Mouse (Mus musculus): ENCODE measurements around the gene Lpcat3.

Lpcat3 gene

DNA sequence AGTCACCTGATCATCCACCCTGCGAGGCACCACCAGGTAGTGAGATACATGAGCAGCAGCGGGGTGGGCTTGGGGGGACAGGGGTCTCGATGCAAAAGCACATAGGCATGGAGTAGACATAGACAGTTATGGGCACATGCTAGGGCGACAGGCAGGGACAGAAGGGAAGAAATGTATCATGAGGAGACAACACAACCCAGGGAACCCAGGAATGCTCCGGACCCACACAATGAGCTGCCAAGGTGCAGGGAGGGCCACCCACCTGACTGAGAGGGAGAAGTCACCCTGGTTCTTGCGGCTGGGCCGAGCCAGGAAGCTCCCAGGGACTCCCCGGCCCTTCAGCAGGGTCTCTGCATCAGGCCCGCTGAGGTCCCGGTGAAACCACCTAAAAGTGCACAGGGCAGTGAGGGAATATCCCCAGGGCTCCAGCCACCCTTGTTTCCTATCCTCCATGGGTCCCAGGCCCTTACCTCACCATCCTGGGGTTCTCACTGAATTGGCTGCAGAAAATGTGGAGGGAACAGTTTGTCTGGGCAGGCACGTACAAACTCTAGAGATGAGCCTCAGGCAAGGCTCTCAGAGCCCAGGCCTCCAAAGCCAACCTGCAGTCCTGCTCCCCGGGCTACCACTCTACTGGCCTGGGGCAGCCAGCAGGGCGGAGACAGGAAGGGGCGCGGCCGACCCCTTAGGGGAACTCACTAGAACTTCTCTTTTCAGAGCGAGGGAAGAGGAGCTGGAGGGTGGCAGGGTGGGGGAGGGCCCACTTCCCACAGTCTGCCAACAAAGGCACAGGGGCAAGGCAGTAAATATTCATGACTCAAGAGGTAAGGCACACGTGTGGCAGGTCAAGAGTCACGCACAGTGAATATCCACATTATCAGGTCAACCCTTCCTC, 69.9 kb downstream of the Lpcat3 start:
- peak; percentile 39 for DNase-seq (ENCODE audit: extremely low read depth, insufficient read length, low spot score)

DNA sequence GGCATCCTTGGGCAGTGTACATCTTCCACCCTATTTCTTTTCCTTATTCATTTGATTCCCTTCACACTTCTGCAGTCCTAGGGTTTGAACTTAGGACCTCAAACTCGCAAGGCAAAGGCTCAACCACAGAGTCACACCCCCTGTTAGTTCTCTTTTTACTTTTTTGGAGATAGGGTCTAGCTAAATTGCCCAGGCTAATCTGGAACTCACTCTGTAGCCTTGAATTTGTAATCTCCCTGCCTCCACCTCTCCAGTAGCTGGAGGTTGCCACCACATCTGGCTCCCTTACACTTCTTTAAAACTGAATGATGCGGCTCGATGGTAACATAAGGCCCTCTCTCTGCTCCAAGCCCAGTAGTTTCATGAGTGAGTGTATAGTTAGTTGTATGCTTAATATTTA, 71.6 kb downstream of the Lpcat3 start:
- DNase-seq (ENCODE audit: extremely low read depth, insufficient read length, low spot score): no peak

DNA sequence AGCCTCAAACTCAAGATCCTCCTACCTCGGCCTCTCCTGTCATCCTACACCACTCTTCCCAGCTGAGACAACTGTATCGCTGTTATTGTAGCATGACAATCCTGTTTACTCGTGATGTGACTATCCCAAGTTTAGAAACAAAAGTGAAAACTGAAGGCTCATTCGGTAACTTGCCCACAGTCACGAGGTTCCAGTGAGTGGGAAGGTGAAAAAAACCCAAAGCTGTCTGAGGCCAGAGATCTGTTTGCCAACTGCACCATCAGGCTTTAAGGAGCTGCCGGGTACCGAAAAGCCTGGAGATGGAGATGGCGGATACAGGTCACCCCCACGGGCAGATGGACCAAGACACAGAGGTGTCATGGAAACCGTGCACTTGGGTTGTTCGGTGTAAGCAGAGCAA, 74.2 kb downstream of the Lpcat3 start:
- no peak for DNase-seq (ENCODE audit: extremely low read depth, insufficient read length, low spot score)

DNA sequence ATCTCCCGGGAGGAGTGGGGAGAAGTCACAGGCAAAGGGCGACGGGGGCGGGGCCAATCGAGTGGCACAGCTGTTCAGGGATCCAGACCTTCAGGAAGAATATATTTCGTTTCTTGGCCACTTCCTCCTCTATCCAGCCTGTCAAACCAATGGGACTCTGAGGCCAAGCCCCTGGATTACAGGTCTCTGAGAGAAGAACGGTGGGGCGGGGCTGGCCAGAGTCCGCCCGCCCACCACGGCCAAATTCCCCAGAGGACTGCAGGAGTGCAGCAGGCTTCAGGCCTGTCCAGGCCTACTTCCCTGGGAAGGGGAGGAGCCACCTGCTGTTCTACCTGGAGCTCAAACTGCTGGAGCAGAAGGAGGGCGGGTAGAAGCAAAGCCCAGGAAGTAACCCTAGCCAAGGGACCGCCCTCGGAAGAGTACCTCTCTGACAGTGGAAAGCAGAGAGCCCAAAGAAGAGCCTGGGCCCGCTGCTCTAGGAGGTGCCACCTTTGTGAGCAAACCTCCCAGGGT, 75.7 kb downstream of the Lpcat3 start, which contains the start of gene Ptpn6:
Ptpn6 (minus strand) TSS at position 204 of the 513 bp plus-strand sequence.
- DNase-seq (ENCODE audit: extremely low read depth, insufficient read length, low spot score): peak; percentile 46

DNA sequence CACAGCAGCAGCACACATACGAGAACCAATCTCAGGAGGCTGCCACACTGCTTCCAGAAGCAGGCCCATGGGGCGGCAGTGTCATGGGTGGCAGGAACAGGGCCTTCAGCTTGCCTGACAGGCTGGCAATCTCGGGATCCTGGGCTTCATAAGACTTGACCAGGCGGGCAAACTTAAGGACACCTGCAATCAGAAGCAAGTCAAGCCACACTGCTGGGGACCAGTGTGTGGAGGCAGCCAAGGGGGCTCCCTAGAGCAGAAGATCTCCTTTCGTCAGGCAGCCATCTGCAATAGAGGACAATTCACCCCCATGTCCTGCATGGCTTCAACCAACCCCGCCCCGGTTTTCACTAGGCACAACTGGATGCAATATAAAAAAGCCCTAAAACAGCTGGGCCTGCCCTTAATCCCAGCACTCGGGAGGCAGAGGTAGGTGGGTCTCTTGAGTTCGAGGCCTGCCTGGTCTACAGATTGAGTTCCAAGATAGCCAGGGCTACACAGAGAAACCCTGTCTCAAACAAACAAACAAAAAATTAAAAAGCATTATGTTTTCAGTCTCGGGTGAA, 76.5 kb downstream of the Lpcat3 start:
- DNase-seq (ENCODE audit: extremely low read depth, insufficient read length, low spot score): no peak

DNA sequence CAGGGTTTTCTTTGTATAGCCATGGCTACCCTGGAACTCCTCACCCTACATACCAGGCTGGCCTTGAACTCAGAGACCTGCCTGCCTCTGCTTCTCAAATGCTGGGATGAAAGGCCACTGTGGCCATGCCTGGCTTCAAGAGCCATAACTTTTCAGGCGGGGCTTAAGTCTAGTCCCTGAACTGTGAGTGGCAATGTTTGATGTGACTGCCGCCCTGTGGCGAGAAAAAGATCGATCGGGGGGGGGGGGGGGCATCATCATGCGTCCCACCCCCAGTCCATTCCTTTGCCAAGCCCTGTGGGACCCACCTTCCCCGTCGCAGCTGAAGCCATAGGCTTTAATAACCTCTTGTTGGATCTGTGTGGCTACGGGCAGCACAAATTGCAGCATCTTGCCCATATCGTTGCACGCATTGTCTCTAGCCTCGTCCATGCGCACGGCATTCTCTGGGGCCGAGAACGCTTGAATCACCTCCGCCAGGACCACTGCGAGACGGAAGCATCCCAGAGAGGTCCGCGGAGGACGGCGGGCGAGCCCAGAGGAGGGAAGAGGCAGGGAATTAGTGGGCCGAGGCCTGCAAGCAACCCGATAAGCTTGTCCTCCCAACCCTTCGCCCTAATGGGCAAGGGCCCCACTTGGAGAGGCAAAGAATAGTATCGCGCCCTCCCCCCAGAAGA, 77.5 kb downstream of the Lpcat3 start:
- no peak for DNase-seq (ENCODE audit: extremely low read depth, insufficient read length, low spot score)

DNA sequence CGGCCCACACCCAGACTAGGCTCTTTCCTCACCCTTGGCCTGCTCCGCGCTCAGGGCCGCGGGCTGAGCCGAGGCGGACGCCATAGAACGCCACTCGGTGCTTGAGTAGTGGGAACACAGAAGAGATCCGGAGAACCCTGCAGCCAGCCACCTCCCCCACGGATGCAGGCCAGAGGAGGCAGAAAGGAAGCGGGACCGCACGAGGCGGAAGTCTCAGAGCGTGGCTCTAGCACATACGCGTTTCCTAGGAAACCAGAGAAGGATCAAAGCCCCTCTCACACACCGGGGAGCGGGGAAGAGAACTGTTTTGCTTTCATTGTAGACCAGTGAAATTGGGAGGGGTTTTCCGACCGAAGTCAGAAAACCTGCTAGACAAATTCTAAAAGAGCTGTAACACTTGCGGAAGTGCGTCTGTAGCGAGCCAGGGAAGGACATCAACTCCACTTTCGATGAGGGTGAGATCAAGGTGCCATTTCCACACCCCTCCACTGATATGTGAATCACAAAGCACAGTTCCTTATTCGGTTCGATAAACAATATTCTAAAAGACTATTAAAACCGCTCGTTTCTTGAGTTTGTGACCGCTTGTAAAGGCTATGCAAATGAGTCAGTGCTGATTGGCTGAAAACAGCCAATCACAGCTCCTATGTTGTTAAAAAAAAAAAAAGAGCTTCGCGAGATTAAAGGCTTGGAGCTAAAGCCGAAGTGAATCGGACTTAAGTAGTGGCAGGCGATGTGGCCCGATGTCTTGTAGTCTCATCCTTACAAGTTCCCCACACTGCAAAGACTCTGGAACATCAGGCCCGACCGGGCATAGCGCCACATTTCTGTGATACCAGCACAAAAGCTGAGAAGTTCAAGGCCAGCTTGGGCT, 78.3 kb downstream of the Lpcat3 start, which contains the start of gene Grcc10:
Grcc10 (minus strand) TSS at position 487 of the 874 bp plus-strand sequence.
- peak; percentile 88 for DNase-seq (ENCODE audit: extremely low read depth, insufficient read length, low spot score)

DNA sequence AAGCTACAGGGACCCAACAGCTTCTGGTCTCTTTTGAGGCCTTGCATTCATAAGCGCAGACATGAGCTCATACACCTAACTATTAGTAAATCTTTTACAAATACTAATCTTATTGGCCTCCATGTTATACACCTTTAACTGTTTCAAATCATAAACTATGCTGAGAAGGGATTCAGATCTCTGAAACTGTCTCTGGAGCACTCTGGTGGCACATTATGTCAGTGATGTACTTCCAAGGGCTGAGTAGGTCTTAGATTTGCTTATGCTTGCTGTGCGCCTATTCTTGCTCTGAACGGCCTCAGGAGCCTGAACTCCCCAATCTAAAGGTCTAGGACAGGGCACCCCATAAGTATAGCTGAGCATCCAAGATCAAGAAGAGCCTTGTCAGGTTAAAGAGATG, 79.0 kb downstream of the Lpcat3 start:
- DNase-seq (ENCODE audit: extremely low read depth, insufficient read length, low spot score): no peak

DNA sequence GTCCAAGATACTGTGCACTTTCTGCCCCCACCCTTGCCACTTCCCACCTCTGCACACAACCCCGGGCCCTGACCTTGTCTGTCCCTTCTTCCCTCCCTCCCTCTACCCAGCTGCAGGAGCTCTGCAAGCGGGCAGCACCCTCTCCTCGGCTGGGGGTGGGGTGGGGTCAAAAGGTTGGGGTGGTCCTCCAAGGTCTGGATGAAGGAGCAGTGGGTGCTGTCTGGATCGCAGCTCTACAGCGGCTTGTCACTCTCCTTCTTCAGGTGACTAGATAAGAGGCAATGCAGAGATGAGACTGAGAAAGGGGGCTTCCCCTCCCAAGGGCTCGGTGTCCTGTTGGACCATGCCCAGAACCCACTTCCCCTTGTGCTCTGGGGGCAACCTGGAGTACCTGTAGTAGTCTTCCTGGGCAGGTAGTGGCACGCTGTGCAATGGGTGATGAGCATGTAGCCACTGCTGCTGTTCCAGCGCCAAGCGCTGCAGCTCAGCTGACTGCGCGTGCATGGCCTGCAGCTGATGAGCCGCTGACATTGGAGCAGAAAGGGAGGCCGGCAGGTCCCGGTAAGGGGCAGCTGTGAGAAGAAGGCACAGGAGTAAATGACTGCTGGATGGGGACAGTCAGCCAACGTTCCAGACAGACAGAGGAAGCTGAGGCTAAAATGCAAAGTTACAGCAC, 80.2 kb downstream of the Lpcat3 start:
- no peak for DNase-seq (ENCODE audit: extremely low read depth, insufficient read length, low spot score)

DNA sequence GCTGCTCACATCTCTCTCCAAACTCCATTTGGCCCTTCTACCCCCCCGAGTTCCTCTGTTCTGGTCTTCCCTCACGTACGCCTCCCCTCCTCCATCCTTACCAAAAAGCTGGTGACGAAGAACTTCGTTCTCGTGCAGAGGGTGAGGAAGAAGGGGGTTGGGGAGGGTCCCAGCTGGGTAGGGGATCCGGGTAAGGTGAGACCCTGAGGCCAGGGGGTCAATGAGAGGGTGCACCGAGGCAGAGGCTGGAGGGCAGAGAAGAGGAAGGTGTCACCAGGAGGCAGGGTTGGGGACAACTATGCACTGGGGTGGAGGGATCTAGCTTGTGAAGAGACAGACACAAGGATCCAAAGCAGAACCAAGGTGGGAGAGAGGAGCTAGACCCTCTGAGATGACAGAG, 80.8 kb downstream of the Lpcat3 start:
- no peak for DNase-seq (ENCODE audit: extremely low read depth, insufficient read length, low spot score)

DNA sequence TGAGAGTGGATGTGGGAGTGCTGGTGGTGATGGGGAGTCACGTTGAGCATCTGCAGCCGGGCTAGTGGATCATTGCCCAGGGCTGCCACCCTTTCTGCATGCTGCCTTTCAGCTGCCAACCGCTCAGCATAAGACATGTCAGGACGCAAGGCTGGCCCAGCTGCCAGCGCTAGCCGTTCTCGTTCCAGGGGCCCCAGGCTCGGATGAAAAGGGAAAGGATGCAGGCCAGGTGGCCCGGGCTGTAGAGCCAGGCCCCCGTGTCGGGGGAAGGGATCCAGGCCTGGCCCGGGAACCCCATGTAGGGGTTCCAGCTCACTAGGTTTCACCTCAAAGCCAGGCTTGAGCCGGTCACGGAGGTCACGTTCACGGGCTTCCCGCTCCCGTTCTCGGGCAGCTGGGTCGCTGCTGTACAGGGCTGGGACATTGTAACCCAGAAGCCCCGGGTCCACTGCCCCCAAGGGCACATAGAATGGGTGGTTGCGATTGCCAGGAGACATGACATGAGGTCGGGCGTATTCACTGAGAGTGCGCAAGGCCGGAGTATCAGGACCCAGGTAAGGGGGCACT, 82.0 kb downstream of the Lpcat3 start:
- DNase-seq (ENCODE audit: extremely low read depth, insufficient read length, low spot score): no peak

DNA sequence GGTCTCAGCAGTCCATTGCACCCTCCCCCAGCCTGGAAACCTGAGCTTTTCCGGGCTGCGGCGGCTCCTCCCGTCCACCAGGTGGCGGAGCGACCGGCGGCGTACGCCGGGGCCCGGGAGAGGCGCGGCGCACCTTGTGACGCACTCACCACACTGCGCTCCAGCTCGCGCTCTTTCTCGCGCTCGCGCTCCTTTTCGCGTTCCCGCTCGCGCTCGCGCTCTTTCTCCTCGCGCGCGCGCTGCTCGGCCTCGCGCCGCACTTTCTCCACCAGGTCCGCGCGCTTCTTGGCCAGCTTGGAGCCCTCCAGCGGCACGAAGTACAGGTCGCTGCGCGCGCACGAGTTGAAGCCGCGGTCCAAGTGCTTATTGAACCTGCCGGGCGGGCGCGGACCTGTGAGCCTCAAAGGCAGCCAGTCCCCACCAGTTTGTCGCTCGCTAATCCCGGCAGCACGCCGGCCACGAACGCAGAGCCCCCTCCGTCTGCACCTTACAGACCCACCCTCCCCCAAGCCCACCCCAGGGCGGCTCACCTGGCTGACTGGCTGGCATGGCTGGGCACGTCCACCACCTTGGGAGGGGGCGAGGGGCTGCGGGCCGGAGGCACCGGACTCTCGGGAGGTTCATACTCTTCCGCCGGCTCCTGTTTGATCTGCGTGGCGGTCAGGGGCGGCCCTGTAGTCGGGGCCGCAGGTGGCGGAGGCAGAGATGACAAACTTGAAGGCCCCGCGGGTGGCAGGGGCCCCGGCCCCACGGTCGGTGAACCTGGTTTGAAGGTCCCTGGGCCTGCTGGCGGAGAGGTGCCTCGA, 82.9 kb downstream of the Lpcat3 start:
- DNase-seq (ENCODE audit: extremely low read depth, insufficient read length, low spot score): peak; percentile 82

DNA sequence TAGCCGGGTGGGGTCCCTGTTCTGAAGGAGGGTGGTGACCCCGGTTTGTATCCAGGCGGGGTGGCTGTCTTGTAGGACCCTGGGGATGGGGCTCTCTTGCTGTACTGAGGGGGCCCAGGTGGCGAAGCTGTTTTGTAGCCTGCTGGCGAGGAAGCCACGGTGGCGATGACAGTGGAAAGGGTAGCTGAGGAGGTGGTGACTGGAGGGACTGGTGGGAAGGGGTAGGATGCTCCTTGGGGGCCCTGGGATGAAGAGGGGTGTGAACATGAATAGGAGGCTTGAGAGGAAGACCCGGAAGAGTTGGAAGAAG, 83.4 kb downstream of the Lpcat3 start:
- no peak for DNase-seq (ENCODE audit: extremely low read depth, insufficient read length, low spot score)

DNA sequence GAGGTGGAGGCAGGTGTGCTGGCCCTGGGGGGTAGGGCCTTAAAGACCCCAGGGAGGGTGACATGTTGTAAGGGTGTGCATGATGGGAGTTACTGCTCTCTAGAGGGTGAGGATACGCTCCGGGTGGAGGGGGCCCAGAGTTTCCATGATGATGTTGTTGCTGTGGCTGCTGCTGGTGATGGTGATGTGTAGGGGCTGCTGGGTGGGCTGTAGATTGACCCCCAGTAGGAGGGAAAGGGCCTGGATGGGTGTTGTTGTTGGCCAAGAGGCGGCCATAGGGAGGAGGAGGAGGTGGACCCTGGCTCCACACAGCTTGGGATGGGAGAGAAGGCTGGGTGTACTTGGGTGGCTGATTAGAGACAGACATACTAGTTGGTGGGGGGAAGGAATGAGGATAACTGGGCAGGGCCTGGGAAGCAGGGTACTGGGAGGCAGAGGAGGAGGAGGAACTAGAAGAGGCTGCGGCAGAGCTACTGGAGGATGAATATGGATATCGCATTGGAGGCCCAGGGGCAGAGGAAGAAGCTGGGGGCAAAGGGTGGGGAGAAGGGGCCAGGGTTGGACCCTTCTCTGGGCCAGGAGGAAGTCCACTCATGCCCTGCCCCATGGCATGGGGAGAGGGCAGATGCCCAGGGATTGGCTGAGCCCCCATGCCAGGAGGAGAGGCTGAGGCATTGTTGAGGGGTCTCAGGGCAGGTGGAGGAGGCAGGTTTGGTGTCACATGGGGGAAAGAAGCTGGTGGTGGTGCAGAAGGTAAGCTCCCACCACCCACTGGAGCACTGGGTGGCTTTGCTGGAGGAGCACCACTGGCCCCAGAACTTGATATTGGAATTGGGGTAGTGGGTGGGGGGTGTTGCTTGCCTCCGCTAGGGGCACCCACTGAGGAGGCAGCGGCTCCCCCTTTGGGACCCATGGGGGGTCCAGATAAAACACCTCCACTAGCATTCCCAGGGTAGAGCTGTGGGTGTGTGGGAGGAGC, 84.1 kb downstream of the Lpcat3 start:
- DNase-seq (ENCODE audit: extremely low read depth, insufficient read length, low spot score): no peak

DNA sequence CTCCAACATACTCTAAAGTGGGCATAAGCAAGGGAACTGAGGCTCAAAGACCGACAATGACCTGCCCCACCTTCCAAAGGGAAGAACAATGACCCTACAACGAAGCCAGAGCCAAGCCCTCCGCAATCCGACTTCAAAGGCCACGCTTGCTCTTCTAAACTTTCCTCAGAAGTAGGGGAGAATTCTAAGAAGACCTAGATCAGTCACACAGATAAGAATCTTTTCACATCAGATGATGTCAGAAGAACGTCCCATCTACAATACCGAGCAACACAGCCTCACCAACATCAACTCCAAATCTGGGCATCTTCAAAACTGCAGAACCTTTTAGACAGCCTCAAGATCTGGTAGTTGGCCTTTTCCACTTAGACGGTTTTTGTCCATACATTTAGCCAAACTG, 87.6 kb downstream of the Lpcat3 start:
- DNase-seq (ENCODE audit: extremely low read depth, insufficient read length, low spot score): no peak

DNA sequence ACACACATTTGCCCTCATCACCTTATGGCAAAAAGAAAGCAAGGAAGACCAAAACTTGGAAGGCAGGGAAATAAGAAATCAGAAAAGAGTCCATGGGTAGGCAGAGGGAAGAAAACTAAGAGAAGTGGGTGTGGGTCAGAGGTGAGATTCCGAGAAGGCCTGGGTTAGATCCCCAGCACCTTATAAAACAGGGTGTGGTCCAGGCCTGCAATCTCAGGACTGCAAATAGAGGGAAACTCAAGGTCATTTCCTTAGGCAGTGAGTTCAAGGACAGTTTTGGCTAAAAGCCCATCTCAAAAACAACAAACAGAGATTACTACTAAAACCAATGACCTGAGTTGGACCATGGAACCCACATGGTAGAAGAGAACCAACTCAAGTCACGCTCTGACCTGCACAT, 91.0 kb downstream of the Lpcat3 start:
- no peak for DNase-seq (ENCODE audit: extremely low read depth, insufficient read length, low spot score)
